Mouse (Mus musculus) CD4-positive helper T cell, adult 2 months (primary cell): ENCODE measurements around the gene Gm27027.

Source experiments
- DNase-seq: peaks from one replicate; pipeline ENCODE4 v3.0.0-alpha.2; 2012; ENCODE audit warnings: low read depth, missing footprints, low spot score

The Gm27027 gene

DNA sequence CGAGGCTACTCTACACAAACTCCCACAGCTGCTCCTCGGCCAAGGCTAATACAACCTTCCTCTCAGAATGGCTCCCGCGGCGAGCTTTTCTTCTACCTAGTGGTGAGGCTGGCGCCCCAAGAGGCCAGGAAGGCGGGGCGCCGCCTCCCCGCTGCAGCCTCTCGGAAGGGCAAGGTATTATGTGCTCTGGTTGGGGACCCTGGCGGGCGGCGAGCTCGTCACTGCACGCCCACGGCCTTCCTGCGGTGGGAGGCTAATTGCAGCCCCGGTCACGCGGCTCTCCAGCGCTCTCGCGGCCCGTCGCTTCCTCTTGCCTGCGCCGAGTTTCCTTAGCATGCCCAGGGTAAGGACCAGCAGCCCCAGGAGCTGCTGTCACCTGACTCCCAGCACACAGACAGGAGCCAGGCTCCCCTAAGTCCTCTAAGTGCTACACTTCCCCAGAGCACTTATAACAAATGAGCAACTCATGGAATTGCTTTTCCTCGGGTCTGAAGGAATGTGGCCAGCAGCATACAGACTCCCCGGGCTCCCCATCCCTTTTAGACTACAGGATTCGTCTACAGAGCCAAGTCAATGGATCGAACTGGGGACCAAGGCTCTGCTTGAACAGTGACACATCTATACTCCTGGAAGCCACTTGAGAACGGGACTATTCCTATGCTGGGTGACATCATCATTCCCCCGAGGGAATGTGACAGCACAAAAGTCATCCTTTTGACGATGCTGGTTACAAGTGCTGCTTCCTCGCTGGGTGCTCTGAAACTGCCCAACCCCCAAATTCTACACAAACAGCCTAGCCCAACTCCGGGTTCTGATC is 19.5 kb downstream of the Gm27027 start:
- peak; percentile 73 for DNase-seq

DNA sequence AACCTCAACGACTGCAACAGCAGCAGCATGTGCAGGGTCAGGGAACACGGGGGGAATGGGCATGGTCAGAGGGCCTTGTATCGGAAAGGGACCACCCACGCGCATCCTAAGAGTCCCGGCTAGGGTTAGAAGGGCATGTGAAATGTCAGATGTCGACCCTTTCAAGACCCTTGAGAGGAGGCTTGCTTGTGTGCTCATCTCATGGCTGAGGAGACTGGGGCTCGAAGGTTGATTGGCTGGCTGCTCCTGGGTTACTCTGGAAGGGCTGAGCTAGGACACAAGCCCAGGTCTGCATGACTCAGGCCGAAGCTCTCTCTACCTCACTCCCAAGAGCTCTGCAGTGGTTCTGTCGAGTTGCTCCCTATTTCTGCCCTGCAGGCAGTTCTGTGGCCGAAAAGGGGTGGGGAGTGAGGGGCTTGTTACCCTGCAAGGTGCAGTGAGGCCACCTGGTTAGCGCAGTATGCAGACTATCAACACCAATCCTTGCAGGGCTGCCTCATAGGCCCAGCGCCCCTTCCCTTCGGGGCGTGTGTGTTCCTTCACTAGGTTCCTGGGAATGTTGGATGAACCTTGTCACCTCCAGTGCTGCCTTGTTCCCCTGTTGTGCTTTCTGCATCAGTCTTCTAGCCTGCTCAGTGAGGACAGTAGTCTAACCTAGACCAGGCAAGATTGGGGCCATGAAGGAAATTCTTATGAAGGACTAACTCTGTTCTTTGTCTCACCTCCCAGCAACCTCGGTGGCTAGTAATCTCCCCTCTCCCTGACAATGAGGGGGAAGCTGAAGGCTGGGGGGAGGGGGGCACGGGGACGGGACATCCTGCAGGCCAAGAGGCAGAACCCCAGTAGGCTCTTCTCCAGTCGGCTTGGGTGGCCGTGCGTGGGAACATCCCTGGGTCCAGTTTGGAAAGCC is 20.4 kb downstream of the Gm27027 start:
- DNase-seq: no peak

DNA sequence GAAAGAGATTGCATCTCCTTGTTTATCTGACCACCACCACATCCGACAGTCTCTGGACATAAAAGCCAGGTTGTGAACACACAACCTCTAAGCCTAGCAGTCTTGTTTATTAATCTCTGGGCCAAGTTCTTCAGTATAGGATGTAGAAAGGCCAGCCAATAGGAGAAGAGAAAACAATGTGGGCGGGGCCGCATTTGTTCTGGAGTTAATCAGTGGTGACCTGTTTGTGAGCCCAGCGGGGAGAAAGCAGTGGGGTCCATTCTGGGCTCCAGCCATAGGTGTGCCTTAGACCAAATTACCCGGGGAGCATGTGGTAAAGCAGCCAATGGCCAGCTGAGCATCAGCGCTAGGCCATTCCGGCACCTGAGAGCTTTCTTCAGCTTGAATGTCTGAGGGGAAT is 21.1 kb downstream of the Gm27027 start:
- DNase-seq: no peak

DNA sequence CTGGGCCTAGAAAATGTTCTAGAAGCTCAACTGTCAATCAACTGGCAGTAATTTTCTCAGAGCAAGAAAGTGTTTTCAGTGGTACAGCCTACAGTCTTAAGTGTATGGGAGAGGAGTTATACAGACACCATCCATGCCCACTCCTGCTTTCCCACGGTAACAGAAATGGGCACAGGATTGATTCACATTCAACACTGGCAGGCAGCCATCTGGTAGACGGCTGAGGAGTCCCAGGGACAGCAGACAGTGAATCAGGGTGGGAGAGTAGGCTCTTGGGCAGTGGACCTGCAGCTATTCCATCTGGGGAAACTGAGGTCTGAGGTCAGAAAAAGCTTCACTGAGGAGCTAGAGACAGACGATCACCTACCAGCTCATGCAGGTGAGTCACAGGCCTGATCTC is 24.5 kb downstream of the Gm27027 start:
- DNase-seq: no peak

DNA sequence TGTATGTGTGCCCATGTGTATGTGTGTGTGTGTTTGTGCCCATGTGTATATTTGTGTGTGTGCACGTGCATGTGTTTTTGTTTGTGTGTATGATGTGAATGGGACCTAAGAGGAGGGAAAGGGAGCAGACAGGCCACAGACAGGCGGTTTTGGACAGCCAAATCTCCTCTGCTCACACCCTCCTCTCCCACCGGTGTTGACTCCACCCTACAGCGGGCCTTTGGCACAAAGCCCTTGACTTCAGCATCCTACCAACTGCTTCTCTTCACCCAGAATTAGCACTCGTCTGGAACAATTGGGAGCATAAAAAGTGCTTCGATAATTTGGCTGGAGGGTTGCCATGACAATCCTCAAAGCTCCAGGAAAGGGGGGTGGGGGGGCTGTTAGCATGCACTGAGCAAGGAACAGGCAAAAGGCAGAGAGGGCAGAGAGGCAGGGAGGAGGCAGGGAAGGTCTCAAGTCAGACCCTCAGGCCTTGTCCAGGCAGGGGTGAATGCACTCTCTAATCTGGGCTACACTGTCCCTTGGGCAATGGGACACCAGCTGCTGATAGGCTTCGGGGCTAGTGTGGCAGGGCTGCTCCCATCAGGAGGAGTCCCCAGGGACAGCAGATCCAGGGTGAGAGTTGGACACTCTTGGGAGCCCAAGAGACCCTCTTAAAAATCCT is 31.5 kb downstream of the Gm27027 start:
- DNase-seq: no peak

DNA sequence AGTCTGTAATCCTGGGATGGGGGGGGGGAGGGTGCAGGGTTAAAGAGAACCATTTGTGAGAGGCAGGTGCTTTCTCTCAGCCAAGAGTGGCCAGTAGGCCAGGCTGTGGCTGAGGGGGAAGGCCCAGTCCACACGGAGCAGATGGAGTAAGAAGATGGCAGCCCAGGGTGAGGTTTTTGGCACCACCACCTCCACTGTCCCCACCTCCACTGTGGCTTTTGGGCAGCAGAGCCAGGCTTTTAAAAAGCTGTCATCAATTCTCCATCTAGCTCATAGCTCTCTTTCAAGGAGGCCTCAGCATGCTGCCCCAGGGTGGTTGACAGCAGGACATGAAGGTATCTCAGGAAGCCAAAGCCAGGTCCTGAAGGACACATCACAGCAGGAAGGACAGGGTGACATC is 32.4 kb downstream of the Gm27027 start:
- no peak for DNase-seq

DNA sequence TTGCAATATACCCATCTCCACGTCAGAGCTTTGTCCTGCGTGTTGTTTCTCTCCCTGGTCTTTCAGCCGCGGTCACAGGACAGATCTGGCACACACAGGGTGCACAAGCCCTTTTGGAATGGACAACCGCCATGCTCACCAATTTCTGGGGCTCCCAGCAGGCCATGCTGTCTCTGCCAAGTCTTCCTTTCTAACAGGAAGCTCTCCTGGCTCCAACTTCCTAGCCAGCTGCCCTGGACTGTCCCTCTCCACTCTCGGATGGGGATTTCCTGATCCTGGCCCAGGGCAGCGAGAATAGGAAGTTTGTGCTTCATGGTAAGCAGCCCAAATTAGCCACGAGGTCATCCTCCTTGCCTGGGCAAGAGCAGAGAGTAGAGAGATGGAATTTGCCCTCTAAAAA is 34.4 kb downstream of the Gm27027 start:
- DNase-seq: no peak

DNA sequence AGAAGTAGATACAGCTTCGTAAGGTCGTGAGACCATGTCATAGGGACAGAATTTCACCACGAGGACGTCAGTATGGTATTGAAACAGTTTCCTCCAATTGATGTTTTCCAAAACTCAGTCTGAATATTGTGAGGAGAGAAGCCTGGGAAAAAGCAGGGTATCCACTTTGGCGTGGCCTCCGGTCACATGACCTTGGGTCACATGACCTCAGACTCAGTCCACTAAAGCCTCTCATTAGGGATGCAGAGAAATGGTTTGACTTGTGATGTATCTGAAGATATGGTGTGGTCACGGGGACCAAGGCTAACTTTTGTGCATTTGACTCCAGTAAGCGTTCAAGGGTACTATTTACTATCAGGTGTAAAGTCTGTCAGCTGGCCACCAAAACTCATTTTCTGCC is 36.8 kb downstream of the Gm27027 start:
- DNase-seq: no peak

DNA sequence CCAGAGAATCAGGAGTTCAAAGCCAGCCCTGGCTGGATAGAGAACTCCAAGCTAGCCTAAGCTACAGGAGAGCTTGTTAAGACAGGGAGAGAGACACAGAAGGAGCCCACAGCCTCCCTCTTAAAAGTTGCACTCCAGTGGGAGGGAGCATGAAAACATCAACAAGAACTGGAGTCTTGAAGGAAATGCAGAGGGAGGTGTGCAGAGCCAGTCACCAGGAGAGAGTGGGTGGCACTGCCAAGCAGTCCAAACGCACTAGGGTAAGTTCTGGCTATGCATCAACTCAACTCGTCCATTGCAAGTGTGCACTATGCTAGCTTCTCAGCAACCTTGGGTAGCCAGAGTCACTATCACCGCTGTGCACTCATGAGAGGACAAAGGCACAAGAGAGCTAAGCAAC is 37.9 kb downstream of the Gm27027 start:
- DNase-seq: no peak

DNA sequence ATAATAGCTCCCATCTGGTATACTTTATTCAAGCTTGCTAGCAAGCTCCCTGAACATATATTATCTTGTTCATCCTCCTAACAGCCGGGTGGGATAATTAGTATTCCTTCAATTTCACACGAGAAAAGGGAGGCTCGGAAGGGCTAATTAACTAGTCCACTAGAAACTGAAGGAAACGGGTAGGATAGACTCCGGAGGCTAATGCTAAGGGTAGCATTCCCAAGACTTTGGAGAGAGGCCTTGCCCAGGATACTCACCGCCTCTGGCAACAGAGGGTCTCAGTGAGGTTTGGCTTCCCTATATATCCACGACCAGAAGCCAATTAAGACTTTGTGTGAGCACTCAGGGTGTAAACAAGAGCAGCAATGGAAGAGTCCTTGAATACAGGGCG is 38.4 kb downstream of the Gm27027 start:
- DNase-seq: no peak

DNA sequence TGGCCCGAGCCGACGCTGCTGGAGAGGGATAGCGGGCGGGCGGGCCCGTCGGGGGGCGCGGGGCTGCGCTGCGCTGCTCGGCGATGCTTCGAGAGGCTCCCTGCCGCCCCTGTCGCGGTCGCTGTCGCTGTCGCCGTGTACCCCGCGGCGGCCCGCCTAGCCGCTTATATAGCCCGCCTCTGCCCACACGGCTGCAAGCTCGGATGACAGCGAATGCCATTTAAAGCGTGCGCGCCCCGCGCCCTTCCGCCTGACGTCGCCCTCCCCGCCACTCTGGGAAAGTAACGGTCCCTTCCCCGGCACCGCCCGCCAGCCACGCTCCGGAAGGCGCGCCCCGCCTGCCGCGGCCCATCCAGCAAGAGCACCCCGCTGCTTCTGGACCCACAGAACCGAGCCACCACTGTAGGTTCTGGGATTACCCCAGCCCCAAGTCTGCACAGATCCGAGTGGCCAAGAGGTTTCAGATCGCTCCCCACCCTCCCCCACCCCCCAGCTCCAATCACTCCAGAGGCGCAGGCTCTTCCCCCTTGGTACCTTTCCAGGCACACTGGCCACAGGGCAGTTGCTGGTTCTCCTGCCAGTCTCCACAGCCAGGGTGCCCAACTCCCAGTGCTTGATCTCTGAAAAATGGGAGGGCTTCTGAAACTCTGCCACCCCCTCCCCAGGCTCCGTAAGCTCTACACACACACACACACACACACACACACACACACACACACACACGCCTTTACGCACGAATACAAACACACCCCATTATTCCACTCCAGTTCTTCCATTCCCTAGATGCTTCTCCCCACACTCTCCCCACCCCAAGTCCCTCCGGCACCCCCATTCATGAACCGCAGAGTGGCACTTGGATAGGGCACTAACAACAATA is 39.0 kb downstream of the Gm27027 start, which contains the start of gene Gm13889:
Gene Gm13889 (minus strand): TSS at position 294 of the 877 bp plus-strand sequence.
- peak; percentile 14 for DNase-seq

DNA sequence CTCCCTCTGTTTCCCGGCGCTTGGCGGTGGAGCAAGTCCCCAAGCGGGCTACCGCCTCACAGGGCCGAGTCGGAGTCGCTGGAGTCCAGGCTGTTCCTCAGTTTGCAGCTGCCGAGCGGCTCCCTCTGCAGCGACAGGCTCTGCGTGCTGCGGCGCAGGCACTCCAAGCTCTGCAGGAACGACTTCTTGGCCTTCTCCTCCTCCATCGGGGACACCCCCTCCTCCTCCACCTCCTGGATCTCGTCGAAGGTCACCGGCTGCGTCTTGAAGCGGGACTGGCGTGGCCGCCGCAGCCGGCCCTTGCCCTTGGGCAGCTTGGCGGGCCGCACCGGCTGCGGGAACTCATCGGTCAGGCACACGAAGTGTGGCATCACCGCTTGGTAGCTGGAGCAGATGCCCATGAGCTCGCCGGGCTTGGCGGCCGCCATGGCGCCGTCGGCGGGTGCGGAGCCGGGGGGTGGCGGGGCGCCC is 39.8 kb downstream of the Gm27027 start:
- no peak for DNase-seq

DNA sequence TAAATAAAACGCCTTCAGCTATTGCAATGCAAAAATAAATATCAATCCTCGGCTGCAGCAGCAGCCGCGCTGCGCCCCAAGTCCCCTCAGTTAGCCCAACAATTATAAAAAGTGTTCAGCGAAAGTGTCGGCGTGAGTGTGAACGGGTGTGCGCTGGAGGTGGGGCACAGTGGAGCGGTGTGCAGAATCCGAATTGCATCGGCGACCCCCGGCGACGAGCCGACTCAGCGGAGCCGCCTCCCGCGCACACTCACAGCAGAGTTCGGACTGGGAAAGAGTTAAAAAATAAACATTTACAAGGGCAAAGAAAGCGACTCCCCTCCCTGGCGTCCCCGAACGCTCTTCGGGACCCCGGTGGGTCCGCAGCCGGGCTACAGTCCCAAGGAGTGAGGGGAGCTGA is 40.3 kb downstream of the Gm27027 start:
- no peak for DNase-seq

DNA sequence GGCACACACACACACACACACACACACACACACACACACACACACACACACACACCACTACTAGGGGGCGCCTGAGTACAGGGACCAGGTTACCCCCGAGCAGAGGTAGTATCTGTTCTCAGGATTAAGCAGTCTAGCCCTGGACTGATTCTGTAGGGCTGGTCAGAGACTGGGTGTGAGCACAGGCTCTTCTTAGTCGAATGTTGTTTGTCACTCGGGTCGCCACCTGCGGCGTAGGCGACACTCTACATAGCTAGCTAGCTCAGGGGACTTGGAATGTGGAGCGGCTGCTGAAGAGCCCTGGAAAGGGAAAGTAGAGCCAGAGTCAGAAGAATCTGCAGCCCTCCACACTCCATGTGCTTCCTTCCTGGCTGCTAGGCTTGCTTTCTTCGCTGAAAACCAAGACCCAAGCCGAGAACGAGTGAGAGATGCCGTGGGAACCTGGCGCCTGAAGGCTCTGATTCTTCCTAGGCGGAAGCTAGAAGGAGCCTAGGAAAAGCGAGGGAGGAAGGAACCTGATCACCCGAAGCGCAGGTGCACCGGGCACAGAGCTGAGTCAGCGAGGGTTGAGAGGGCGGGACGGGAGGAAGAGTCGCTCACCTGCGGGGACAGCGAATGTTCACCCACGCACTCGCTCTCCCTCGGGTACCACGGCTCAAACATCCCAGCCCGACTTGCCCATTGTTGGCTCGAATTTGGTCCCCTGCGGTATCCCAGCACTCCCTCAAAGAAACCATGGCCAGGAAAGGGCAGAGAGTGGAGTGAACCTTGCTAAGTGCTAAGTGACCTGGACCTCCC is 41.2 kb downstream of the Gm27027 start:
- no peak for DNase-seq

DNA sequence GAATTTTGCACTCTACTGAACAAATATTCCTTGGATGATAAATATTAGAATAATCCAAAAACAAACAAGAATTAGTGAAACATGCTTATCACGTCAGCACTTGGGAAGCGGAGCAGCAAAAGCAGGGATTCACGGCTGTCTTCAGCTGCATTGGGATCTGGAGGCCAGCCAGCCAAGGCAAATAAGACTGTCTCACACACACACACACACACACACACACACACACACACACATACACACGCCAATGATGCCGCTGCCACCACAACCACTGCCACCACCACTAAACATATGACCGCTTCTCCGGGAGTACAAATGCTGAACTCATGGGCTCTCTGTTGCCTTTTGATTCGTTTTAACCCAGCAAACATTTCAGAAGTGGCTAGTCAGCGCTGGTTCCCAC is 42.4 kb downstream of the Gm27027 start:
- DNase-seq: no peak

DNA sequence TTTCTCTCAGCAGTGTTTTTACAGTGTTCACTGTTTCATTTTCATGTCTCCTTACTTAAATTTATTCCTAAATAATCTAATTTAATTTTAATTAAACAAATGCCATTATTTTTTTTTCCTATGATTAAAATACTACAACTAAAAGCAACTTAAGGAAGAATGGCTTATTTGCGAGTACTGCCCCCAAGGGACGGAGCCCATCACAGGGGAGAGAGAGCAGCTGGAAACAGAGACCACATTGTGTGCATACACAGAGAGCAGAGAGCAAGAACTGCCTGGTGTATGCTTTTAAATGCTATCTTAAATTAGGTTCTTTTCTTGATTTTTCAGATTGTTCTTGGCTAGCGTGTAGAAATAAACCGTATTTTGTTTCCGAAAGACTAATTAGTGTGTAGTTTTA is 49.2 kb downstream of the Gm27027 start:
- DNase-seq: no peak

DNA sequence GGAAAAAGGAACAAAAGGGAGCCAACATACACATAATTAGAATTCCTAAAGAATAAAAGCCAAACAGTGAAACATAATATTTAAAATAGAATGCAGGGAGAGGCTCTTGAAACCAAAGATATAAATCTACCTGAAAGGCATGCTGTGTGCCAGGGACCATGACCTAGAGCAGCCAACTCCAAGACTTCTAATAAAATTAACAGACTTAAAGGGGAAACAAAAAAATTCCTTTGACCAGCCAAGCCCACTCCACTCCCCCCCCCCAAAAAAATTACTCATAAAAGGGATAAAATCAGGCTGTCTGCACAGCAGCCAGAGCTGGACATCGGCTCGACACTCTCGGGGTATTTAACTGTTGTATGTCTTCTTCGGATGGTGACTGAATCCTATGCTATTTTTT is 51.3 kb downstream of the Gm27027 start:
- no peak for DNase-seq

DNA sequence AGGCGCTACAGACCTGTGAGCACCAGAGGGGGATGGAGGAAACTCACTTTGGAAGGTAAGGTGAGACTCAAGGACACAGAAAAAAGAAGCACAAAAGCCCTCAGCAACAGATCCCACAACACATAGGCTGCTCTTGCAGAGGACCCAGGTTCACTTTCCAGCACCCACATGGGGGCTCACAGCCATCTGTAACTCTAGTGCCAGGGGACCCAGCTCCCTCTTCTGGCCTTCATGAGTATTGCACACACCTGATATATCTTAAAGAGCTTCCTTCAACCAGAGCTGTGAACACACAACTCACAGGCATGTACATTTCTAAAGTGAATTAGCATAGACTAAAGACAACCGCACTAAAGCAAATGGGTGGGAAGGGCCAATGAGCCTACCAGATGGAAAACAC is 52.1 kb downstream of the Gm27027 start:
- no peak for DNase-seq

DNA sequence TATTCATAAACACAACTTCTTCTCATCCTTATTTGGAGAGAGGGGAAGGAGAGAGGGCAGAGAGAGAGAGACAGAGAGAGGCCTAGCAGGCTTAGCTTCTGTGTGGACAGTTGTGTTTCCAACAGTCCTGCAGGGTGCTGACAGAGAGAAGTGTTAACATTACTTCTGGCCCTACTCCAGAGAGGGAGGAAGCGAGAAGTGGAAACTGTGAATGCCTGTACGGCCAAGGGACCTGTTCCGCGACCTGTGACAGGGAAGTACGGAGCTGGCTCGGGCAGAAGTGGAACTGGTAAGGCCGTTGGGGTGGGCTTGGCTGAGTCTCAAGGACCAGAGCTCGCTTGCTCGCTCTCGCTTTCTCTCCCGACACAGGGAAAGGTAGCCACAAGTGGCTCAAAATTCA is 54.5 kb downstream of the Gm27027 start:
- no peak for DNase-seq

DNA sequence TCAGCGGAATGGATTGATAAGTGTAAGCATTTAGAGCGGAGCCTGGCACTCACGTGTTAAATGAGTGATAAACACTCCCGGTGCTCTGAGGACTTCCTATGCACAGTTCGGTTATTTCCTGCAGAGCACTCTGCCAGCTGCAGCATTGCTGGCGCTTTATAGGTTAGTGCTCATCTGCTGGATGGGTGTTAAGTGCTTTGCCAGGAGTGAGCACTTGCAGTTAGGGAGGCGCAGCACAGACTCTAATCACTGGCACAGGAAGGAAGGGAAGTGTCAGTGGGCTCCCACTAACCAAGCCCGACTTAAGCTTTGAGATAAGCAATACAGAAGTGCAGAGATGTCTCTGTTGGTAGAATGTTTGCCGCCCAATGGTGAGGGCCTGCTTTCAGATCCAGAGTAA is 57.6 kb downstream of the Gm27027 start:
- no peak for DNase-seq
